Mouse (Mus musculus) MEL (cell line): ENCODE results near the gene Eif1ad. TPM values are rescaled to one million over a fixed set of nuclear protein-coding genes. Genes with fewer than 3 reads are reported as not detected.

Experiments
- DNase-seq: peaks from one replicate; pipeline ENCODE4 v3.0.0; 2011; ENCODE audit warnings: low read depth, low spot score
- H3K27ac ChIP-seq: 2 replicates; pipeline ENCODE4 v1.5.1; 2012; ENCODE audit warnings: low read depth, mild to moderate bottlenecking, control low read depth, low read length, moderate library complexity; ENCODE audit not compliant: control insufficient read depth
- H3K27me3 ChIP-seq, 2 experiments: fragments of 150-350 bp in 1 of 2; sonication (generic) in 1 of 2; 2 replicates each; pipeline ENCODE4 v1.6.1; 2012; ENCODE audit warnings: low read length in 2 of 2, mild to moderate bottlenecking in 2 of 2, improper control_type of control experiment in 1 of 2, moderate library complexity in 1 of 2; ENCODE audit not compliant: insufficient read depth in 2 of 2, control insufficient read depth in 1 of 2
- H3K36me3 ChIP-seq, 2 experiments: 2 replicates each; pipeline ENCODE4 v1.6.1; 2012 to 2014; ENCODE audit warnings: low read length in 2 of 2, improper control_type of control experiment in 1 of 2, inconsistent platforms in 1 of 2, mild to moderate bottlenecking in 1 of 2; ENCODE audit not compliant: insufficient read depth in 2 of 2, control insufficient read depth in 1 of 2
- H3K4me1 ChIP-seq, 2 experiments: fragments of 150-350 bp in 1 of 2; sonication (generic) in 1 of 2; 2 replicates each; pipeline ENCODE4 v1.6.1; 2012; ENCODE audit warnings: low read length in 2 of 2, improper control_type of control experiment in 1 of 2, mild to moderate bottlenecking in 1 of 2; ENCODE audit not compliant: insufficient read depth in 2 of 2, control insufficient read depth in 1 of 2
- H3K4me3 ChIP-seq, 2 experiments: fragments of 150-350 bp in 1 of 2; sonication (generic) in 1 of 2; 2 replicates each; pipeline ENCODE4 v1.5.1; 2012; ENCODE audit warnings: low read depth in 2 of 2, low read length in 2 of 2, mild to moderate bottlenecking in 2 of 2, moderate library complexity in 2 of 2, control low read depth in 1 of 2, improper control_type of control experiment in 1 of 2; ENCODE audit not compliant: control insufficient read depth in 1 of 2, insufficient read depth in 1 of 2
- H3K79me2 ChIP-seq: 2 replicates; pipeline ENCODE4 v1.6.1; 2012; ENCODE audit warnings: mild to moderate bottlenecking, low read length, moderate library complexity; ENCODE audit not compliant: control insufficient read depth, poor library complexity, insufficient read depth
- H3K9ac ChIP-seq: 2 replicates; pipeline ENCODE4 v1.6.1; 2012; ENCODE audit warnings: low read depth, mild to moderate bottlenecking, control low read depth, low read length, moderate library complexity; ENCODE audit not compliant: control insufficient read depth, poor library complexity, severe bottlenecking
- H3K9me3 ChIP-seq: fragments of 150-350 bp; sonication (generic); replicated peaks from 2 replicates; pipeline ENCODE4 v1.6.1; 2012; ENCODE audit warnings: mild to moderate bottlenecking, low read length, improper control_type of control experiment, moderate library complexity; ENCODE audit not compliant: insufficient read depth
- CHD1 ChIP-seq: IDR thresholded peaks from 2 replicates; pipeline ENCODE4 v1.6.1; 2012; ENCODE audit warnings: low read depth, mild to moderate bottlenecking, inconsistent platforms, low read length, improper control_type of control experiment
- CTCF ChIP-seq, 3 experiments: IDR thresholded peaks in 2 of 3; conservative IDR thresholded peaks in 1 of 3; 2 replicates each; pipeline ENCODE4 v1.5.1; 2011 to 2012; ENCODE audit warnings: low read length in 3 of 3, low read depth in 2 of 3, mild to moderate bottlenecking in 2 of 3, improper control_type of control experiment in 1 of 3, inconsistent platforms in 1 of 3, mixed read lengths in 1 of 3, moderate library complexity in 1 of 3; ENCODE audit not compliant: control insufficient read depth in 1 of 3, insufficient read depth in 1 of 3, poor library complexity in 1 of 3, severe bottlenecking in 1 of 3
- ETS1 ChIP-seq: IDR thresholded peaks from 2 replicates; pipeline ENCODE4 v1.6.1; 2012; ENCODE audit warnings: low read depth, mild to moderate bottlenecking, inconsistent platforms, low read length, improper control_type of control experiment, moderate library complexity
- GABPA ChIP-seq: IDR thresholded peaks from 2 replicates; pipeline ENCODE4 v1.6.1; 2012; ENCODE audit warnings: low read depth, mild to moderate bottlenecking, inconsistent platforms, low read length, improper control_type of control experiment, moderate library complexity
- GATA1 ChIP-seq: IDR thresholded peaks from 2 replicates; pipeline ENCODE4 v1.6.1; 2011; ENCODE audit warnings: low read depth, low read length, improper control_type of control experiment
- HCFC1 ChIP-seq: IDR thresholded peaks from 2 replicates; pipeline ENCODE4 v1.6.1; 2012; ENCODE audit warnings: low read depth, mild to moderate bottlenecking, inconsistent platforms, low read length, improper control_type of control experiment, moderate library complexity
- JUND ChIP-seq: IDR thresholded peaks from 2 replicates; pipeline ENCODE4 v1.6.1; 2011; ENCODE audit warnings: low read depth, mild to moderate bottlenecking, improper control_type of control experiment, low read length
- KAT2A ChIP-seq: conservative IDR thresholded peaks from 2 replicates; pipeline ENCODE4 v1.6.1; 2012; ENCODE audit warnings: low read depth, low read length, improper control_type of control experiment, inconsistent platforms
- MAFK ChIP-seq: IDR thresholded peaks from 2 replicates; pipeline ENCODE4 v1.6.1; 2011; ENCODE audit warnings: low read depth, mild to moderate bottlenecking, low read length, improper control_type of control experiment, borderline replicate concordance
- MAX ChIP-seq: IDR thresholded peaks from 2 replicates; pipeline ENCODE4 v1.6.1; 2011; ENCODE audit warnings: low read length, improper control_type of control experiment
- MAZ ChIP-seq: IDR thresholded peaks from 2 replicates; pipeline ENCODE4 v1.6.1; 2012; ENCODE audit warnings: low read depth, mild to moderate bottlenecking, inconsistent platforms, low read length, improper control_type of control experiment
- MEF2A ChIP-seq: IDR thresholded peaks from 2 replicates; pipeline ENCODE4 v1.6.1; 2014; ENCODE audit warnings: low read depth, mild to moderate bottlenecking, inconsistent platforms, low read length, improper control_type of control experiment; ENCODE audit not compliant: poor library complexity, insufficient replicate concordance, severe bottlenecking; ENCODE audit errors: extremely low read depth
- MXI1 ChIP-seq: IDR thresholded peaks from 2 replicates; pipeline ENCODE4 v1.6.1; 2011; ENCODE audit warnings: mild to moderate bottlenecking, low read depth, low read length, improper control_type of control experiment
- MYC ChIP-seq: IDR thresholded peaks from 2 replicates; pipeline ENCODE4 v1.6.1; 2011; ENCODE audit warnings: low read depth, mild to moderate bottlenecking, low read length, improper control_type of control experiment, moderate library complexity
- NELFE ChIP-seq: IDR thresholded peaks from 2 replicates; pipeline ENCODE4 v1.6.1; 2011; ENCODE audit warnings: low read depth, low read length, improper control_type of control experiment
- NRF1 ChIP-seq: IDR thresholded peaks from 2 replicates; pipeline ENCODE4 v1.6.1; 2014; ENCODE audit warnings: low read depth, mild to moderate bottlenecking, inconsistent platforms, low read length, improper control_type of control experiment, moderate library complexity; ENCODE audit not compliant: poor library complexity, insufficient read depth, severe bottlenecking
- POLR2A ChIP-seq, 2 experiments: IDR thresholded peaks; 2 replicates each; pipeline ENCODE4 v1.6.1; 2011 to 2012; ENCODE audit warnings: low read length in 2 of 2, mild to moderate bottlenecking in 2 of 2, control low read depth in 1 of 2, improper control_type of control experiment in 1 of 2, low read depth in 1 of 2, moderate library complexity in 1 of 2; ENCODE audit not compliant: control insufficient read depth in 1 of 2, insufficient read depth in 1 of 2, poor library complexity in 1 of 2
- POLR2AphosphoS2 ChIP-seq: IDR thresholded peaks from 2 replicates; pipeline ENCODE4 v1.6.1; 2011; ENCODE audit warnings: low read length, improper control_type of control experiment
- RCOR1 ChIP-seq: IDR thresholded peaks from 2 replicates; pipeline ENCODE4 v1.6.1; 2012; ENCODE audit warnings: low read depth, mild to moderate bottlenecking, inconsistent platforms, low read length, improper control_type of control experiment
- SMC3 ChIP-seq: IDR thresholded peaks from 2 replicates; pipeline ENCODE4 v1.6.1; 2011; ENCODE audit warnings: low read depth, low read length, improper control_type of control experiment
- TAL1 ChIP-seq: IDR thresholded peaks from 2 replicates; pipeline ENCODE4 v1.6.1; 2012; ENCODE audit warnings: mild to moderate bottlenecking, inconsistent platforms, low read length, moderate library complexity, mixed read lengths
- TBP ChIP-seq: IDR thresholded peaks from 2 replicates; pipeline ENCODE4 v1.8.0; 2011; ENCODE audit warnings: low read depth, low read length, improper control_type of control experiment
- TCF12 ChIP-seq: IDR thresholded peaks from 2 replicates; pipeline ENCODE4 v1.6.1; 2014; ENCODE audit warnings: low read depth, mild to moderate bottlenecking, inconsistent platforms, low read length, improper control_type of control experiment, moderate library complexity
- USF1 ChIP-seq: IDR thresholded peaks from 2 replicates; pipeline ENCODE4 v1.6.1; 2014; ENCODE audit warnings: low read depth, mild to moderate bottlenecking, inconsistent platforms, low read length, improper control_type of control experiment, moderate library complexity
- USF2 ChIP-seq, 2 experiments: IDR thresholded peaks; 2 replicates each; pipeline ENCODE4 v1.6.1; 2011 to 2012; ENCODE audit warnings: improper control_type of control experiment in 2 of 2, low read length in 2 of 2, borderline replicate concordance in 1 of 2, inconsistent platforms in 1 of 2, low read depth in 1 of 2, mild to moderate bottlenecking in 1 of 2; ENCODE audit not compliant: insufficient read depth in 1 of 2
- ZC3H11A ChIP-seq: IDR thresholded peaks from 2 replicates; pipeline ENCODE4 v1.6.1; 2012; ENCODE audit warnings: low read depth, mild to moderate bottlenecking, inconsistent platforms, low read length, improper control_type of control experiment
- ZKSCAN1 ChIP-seq: IDR thresholded peaks from 2 replicates; pipeline ENCODE4 v1.6.1; 2012; ENCODE audit warnings: low read depth, mild to moderate bottlenecking, inconsistent platforms, low read length, improper control_type of control experiment, moderate library complexity
- ZNF384 ChIP-seq: IDR thresholded peaks from 2 replicates; pipeline ENCODE4 v1.6.1; 2012; ENCODE audit warnings: low read depth, mild to moderate bottlenecking, inconsistent platforms, low read length, improper control_type of control experiment
- polyA plus RNA-seq, 2 experiments: library from polyadenylated mRNA; stranded (reverse) in 1 of 2; unstranded in 1 of 2; fragments of >175 nt in 1 of 2; fragments of >200 nt in 1 of 2; gene quantifications; 2 replicates each; pipeline versions ENCODE4 v1.2.1 to v1.2.4; 2012; ENCODE audit warnings: low replicate concordance in 2 of 2, low read depth in 1 of 2; ENCODE audit not compliant: insufficient read length in 2 of 2, insufficient read depth in 1 of 2, missing spikeins in 1 of 2
- total RNA-seq: library from RNA; depleted of rRNA; stranded (reverse); fragments of 300-350 nt; gene quantifications from 2 replicates; pipeline ENCODE4 v1.2.3, GENCODE M21; 2012

The Eif1ad gene
- total and polyA plus RNA-seq, 3 experiments, result 121 to 129 TPM; not detected in 1

GRCm38 (mm10) chr19:5388011-5388441, 21.5 kb downstream of the Eif1ad start:
- peak; percentile 63 for DNase-seq
- TF ChIP-seq POLR2AphosphoS2 (no peak), NELFE (no peak), POLR2A (IDR thresholded peaks at IDR 0.05; ENCODE audit: control insufficient read depth in 1 of 2, insufficient read depth in 1 of 2, low read depth in 1 of 2, low read length in 2 of 2, poor library complexity in 1 of 2) (no peak), TBP (no peak), CTCF (IDR thresholded peaks at IDR 0.05 in 2 of 3, conservative IDR thresholded peaks at IDR 0.05 in 1 of 3; ENCODE audit: control insufficient read depth in 1 of 3, insufficient read depth in 1 of 3, low read depth in 2 of 3, low read length in 3 of 3, poor library complexity in 1 of 3, severe bottlenecking in 1 of 3) (no peak), USF1 (no peak), USF2 (IDR thresholded peaks at IDR 0.05; ENCODE audit: borderline replicate concordance in 1 of 2, insufficient read depth in 1 of 2, low read depth in 1 of 2, low read length in 2 of 2) (no peak), ZKSCAN1 (no peak), MYC (no peak), TCF12 (no peak), MXI1 (no peak; the same call in 1 of the 2 replicates), MAX (no peak; the same call in 1 of the 2 replicates), SMC3 (no peak), MAZ (no peak), MEF2A (no peak), NRF1 (no peak), MAFK (no peak), GATA1 (no peak)
- Histone ChIP-seq H3K9me3 (no peaks in the 10 kb centered on the region), H3K4me1 (peaks cover 3 to 26% of the 10 kb centered on the region in 2 experiments; a peak in 3 of 4 replicates), H3K4me3 (peak overlapping the region; percentile 69 to 92), H3K27ac (peak overlapping the region; percentile 82), H3K27me3 (no peaks in the 10 kb centered on the region), H3K79me2 (peaks cover 39% of the 10 kb centered on the region), H3K36me3 (peaks cover 0 to 13% of the 10 kb centered on the region in 2 experiments; a peak in 2 of 4 replicates), H3K9ac (peak overlapping the region; percentile 96)

GRCm38 (mm10) chr19:5388588-5389242, 22.2 kb downstream of the Eif1ad start, which contains the start of gene Sart1:
TSS of gene Sart1 (minus strand) at chr19:5388703.
- Histone ChIP-seq H3K4me1 (peaks cover 3 to 26% of the 10 kb centered on the region in 2 experiments; a peak in 3 of 4 replicates), H3K9me3 (no peaks in the 10 kb centered on the region), H3K9ac (peak within 1 kb of the TSS; percentile 96), H3K4me3 (peak within 1 kb of the TSS; percentile 70 to 92), H3K27ac (peak within 1 kb of the TSS; percentile 98), H3K36me3 (peaks cover 0 to 13% of the 10 kb centered on the region in 2 experiments; a peak in 2 of 4 replicates), H3K27me3 (no peaks in the 10 kb centered on the region), H3K79me2 (peaks cover 39% of the 10 kb centered on the region)
- peak; percentile 98 for DNase-seq
- TF ChIP-seq MEF2A, result no peak
- no peak for TF ChIP-seq USF2 (IDR thresholded peaks at IDR 0.05; ENCODE audit: borderline replicate concordance in 1 of 2, insufficient read depth in 1 of 2, low read depth in 1 of 2, low read length in 2 of 2)
- TF ChIP-seq TAL1, result no peak
- no peak for TF ChIP-seq JUND
- TF ChIP-seq GABPA, result no peak
- peak; percentile 96 for TF ChIP-seq HCFC1
- no peak for TF ChIP-seq GATA1
- TF ChIP-seq NRF1, result peak; percentile 97
- TF ChIP-seq ZC3H11A, result no peak
- TF ChIP-seq ETS1, result peak; percentile 37; the same call in 1 of the 2 replicates
- peak; percentile 86 for TF ChIP-seq KAT2A
- TF ChIP-seq CHD1, result no peak
- TF ChIP-seq RCOR1, result no peak
- TF ChIP-seq MAFK, result no peak
- TF ChIP-seq POLR2A (IDR thresholded peaks at IDR 0.05; ENCODE audit: control insufficient read depth in 1 of 2, insufficient read depth in 1 of 2, low read depth in 1 of 2, low read length in 2 of 2, poor library complexity in 1 of 2), result peak; percentile 92 to 94
- peak; percentile 95 for TF ChIP-seq TBP
- TF ChIP-seq ZNF384, result no peak
- TF ChIP-seq MAZ, result peak; percentile 59; the same call in 1 of the 2 replicates
